Mouse (Mus musculus): ENCODE measurements around the gene Cd6.

GRCm38 (mm10) chr19:10757125-10757524 lies 72.7 kb downstream of the Cd6 start:
- TF ChIP-seq EP300 (optimal IDR thresholded peaks at IDR 0.05) (no peak), CTCF (IDR thresholded peaks at IDR 0.05; ENCODE audit: low read depth) (no peak)
